Mouse (Mus musculus): ENCODE data around the gene Rnf113a1. TPM values are rescaled to one million over a fixed set of nuclear protein-coding genes. Genes with fewer than 3 reads are reported as not detected.
"Not testable (repeated sequence)": the region's sequence is repeated elsewhere in the genome, so short reads cannot be mapped to it uniquely, and the experiment has no call there.

The Rnf113a1 gene
- total RNA-seq (2014; fragmentation: Nextera tagmentation) (0.73 and 5.8 TPM in 2 replicates), total RNA-seq (2017) (2.9 and 3.8 TPM in 2 replicates)

DNA sequence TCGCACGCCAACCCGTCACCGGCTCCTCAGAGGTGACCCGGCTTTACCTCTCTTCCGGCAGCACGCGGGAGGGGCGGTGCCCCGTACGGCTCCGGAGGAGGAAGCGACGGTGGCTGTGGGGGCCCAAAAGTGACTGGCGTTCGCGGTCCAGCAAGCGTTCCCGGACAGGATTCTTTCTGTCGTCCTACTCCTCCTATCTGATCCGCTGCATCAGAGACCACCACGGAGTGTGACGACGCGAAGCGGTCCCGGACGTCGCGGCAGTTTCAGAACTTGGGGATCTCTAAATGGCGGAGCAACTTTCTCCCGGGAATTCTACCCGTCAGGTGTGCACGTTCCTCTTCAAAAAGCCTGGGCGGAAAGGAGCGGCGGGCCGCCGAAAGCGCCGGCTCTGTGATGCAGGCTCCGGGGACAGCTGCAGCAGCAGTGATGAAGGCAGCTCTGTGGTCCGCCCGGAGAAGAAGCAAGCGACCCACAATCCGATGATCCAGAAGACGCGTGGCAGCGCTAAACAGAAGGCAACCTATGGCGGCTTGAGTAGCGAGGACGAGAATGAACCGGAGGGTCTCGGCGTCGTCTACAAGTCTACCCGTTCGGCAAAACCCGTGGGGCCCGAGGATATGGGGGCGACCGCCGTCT, at the start of gene Rnf113a1, which contains the start of gene Ndufa1:
Gene Rnf113a1 (plus strand): TSS at position 141 of the 639 bp plus-strand sequence.
Gene Ndufa1 (minus strand): TSS at position 59 of the 639 bp plus-strand sequence.
- ATAC-seq (replicated peaks; ENCODE audit: poor library complexity, severe bottlenecking): peak; percentile 94

DNA sequence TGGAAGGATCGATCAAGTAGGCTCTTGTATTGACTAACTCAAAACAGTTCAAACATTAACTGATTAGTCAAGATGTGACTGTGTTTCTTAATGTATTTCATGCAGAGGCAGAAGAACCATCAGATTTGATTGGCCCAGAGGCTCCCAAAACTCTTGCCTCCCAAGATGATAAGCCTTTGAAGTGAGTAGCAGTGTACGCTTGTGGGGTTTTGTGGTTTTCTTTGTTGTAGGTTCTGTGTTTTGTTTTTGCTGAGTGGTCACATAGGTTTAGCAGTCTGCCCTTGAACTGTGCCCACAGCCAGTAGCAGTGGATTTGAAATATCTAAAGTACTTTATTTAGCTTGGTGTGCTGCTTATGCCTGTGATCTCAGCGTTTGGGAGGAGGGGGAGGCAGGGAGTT, 49.3 kb upstream of the Rnf113a1 start:
- no peak for ATAC-seq (replicated peaks; ENCODE audit: poor library complexity, severe bottlenecking)

DNA sequence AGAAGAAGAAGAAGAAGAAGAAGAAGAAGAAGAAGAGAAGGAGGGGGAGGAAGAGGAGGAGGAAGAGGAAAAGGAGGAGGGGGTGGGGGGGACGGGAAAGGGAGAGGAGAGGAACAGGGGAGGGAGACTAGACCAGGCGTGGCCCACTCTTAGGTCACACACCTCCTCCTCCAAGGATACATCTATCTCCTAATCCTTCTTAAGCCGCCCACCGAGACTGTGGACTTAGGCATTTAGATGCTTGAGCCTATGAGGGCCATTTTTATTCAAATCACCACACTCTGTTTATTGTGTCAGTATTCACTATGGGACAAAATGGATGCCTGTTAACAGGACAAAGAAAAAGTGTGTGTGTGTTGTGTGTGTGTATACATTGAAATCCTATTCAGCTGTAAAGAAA, 46.5 kb upstream of the Rnf113a1 start:
- not testable (repeated sequence) for ATAC-seq (replicated peaks; ENCODE audit: poor library complexity, severe bottlenecking)

DNA sequence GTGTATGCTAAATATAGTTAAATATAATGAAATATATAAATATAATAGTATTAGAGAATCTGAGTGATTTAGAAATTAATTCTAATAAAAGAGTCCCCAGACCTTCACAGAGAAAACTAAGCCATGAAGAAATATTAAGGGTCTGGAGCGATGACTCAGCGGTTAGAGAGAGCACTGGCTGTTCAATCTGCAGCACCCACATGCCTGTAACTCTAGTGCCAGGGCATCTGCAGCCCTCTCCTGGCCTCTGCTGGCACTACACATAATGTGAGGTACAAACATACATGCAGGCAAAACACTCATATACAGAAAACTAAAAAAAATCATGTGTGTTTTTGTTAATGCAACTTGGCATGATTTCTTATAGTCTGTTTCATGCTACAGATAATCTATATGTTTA, 46.1 kb upstream of the Rnf113a1 start:
- peak; percentile 98 for ATAC-seq (replicated peaks; ENCODE audit: poor library complexity, severe bottlenecking)

DNA sequence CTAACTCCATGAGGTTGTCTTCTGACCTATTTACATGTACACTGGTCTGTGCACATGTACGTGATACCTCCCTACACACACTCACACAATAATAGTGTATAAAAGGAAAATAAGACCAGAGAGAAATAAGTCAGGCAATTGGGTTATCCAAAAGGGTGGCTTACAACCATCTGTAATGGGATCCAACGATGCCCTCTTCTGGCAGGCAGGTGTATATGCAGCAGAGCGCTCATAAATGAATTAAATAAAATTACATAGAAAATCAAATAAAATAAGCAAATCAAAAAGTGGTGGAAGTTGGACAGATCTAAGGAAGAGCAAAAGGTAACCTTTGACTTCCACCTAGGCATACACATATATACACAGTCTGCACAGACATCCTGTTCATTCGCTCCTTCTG, 33.2 kb upstream of the Rnf113a1 start:
- ATAC-seq (replicated peaks; ENCODE audit: poor library complexity, severe bottlenecking): no peak; the same call in 1 of the 2 replicates

DNA sequence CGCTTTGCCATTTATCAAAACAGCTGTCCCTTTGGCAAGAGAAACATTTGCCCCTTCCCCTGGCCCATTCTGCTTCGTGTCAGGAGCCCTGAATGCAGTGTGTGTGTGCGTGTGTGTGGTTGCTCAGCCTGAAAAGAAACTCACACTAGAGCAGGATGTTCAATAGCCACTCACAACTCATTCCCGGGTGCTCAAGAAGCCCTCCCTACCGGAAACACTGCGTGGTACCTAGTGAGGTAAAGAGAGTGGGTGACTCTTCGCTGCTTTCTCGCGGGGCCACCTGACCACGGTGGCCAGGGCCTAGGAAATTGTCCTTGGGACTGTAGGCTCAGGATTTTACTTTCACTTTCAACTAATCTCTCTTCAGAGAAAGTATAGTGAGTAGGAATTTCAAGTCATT, 29.9 kb upstream of the Rnf113a1 start:
- no peak for ATAC-seq (replicated peaks; ENCODE audit: poor library complexity, severe bottlenecking)

DNA sequence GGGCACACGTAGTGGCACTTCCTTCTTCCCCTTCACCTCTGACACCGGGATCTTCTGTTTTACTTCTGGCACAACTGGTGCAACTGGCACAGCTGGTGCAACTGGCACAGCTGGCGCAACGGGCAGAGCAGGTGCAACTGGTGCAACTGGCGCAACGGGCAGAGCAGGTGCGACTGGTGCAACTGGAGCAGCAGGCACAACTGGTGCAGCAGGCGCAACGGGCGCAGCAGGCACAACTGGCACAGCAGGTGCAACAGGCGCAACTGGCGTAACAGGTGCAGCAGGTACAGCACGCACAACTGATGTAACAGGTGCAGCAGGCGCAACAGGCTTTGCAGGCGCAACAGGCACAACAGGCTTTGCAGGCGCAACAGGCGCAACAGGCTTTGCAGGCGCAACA, 27.9 kb upstream of the Rnf113a1 start:
- peak; percentile 25; the same call in 1 of the 2 replicates for ATAC-seq (replicated peaks; ENCODE audit: poor library complexity, severe bottlenecking)

DNA sequence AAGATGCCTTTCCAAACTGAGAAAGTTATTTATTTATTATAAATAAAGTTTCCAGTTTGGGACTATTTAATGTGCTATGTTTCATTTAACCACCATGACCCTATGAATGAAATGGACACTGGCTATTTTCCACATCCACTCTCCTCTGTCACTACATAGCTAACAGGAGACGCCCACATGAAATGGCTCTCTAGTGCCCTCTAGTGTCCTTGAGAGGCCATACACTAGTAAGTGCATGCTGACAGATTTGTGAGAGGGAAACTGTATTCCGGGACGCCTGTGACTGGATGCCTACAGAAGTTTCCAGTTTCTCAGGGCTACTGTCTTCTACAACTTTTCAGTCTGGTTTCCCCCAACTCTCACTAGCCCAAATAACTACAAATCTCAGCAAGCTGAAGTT, 24.0 kb upstream of the Rnf113a1 start:
- peak; percentile 96 for ATAC-seq (replicated peaks; ENCODE audit: poor library complexity, severe bottlenecking)

DNA sequence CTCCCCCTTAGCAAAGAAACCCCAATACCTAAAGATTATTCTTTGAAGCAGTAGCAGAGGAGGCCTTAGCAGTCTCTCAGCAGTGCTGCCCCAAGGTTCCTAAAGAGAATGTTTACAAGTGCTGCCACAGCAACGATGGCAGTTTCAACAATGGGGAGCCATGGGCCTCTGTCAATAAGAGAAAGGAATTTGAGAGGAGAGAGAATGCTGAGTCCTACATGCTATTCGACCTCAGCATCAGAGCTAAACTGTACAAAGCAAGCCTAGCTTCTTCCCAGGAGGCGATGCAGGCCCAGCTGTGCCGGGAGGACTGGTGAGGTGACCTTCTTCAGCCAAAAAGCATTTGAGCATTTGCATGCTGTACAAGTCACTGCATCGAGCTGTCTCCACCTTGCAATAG, 22.3 kb upstream of the Rnf113a1 start, which contains the start of gene Akap14:
Gene Akap14 (minus strand): TSS at position 101 of the 400 bp plus-strand sequence.
- no peak for ATAC-seq (replicated peaks; ENCODE audit: poor library complexity, severe bottlenecking)

DNA sequence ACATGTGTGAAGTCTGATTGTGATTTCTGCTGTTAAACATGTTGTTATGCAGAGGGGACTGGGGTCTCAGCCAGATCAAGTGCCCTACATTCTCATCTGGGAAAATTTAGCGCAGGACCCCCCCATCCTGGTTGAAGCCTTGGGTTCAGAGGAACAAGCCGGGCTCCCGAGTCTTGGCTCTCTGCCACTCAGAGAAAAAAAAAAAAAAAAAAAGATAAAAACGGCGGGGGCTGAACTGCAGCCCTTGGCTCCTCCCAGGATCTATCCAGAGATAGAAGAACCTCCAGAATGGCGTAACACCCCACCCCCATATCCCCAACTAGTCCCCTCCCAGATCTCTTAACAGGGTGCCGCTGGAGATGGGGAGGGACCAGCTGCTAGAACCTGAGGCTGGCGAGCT, 6.6 kb upstream of the Rnf113a1 start:
- not testable (repeated sequence) for ATAC-seq (replicated peaks; ENCODE audit: poor library complexity, severe bottlenecking)

DNA sequence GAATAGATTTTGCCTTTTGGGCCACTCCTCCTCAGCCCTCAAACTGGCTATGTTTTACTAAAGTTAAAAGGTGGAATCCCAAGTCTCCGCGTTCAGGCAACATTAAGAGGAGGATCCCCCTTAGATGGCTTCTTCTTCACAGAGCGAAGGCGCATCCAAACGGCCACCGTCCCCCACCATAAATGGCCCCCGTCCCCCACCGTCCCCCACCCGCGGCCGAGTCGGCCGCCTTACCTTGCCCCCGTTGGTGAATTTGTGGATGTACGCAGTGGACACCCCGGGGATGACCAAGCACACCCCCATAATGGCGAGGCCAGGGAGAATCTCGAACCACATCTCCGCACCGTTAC, 315 bp upstream of the Rnf113a1 start:
- no peak for ATAC-seq (replicated peaks; ENCODE audit: poor library complexity, severe bottlenecking)

DNA sequence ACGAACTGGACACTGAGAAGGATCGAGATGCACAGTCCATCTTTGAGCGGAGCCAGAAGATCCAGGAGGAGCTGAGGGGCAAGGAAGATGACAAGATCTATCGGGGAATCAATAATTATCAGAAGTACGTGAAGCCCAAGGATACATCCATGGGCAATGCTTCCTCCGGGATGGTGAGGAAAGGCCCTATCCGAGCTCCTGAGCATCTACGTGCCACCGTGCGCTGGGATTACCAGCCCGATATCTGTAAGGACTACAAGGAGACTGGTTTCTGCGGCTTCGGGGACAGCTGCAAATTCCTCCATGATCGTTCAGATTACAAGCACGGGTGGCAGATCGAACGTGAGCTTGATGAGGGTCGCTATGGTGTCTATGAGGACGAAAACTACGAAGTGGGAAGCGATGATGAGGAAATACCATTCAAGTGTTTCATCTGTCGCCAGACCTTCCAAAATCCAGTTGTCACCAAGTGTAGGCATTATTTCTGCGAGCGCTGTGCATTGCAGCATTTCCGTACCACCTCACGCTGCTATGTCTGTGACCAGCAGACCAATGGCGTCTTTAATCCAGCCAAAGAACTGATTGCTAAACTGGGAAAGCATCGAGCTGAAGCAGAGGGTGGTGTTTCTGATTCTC, 817 bp downstream of the Rnf113a1 start:
- ATAC-seq (replicated peaks; ENCODE audit: poor library complexity, severe bottlenecking): peak; percentile 82

DNA sequence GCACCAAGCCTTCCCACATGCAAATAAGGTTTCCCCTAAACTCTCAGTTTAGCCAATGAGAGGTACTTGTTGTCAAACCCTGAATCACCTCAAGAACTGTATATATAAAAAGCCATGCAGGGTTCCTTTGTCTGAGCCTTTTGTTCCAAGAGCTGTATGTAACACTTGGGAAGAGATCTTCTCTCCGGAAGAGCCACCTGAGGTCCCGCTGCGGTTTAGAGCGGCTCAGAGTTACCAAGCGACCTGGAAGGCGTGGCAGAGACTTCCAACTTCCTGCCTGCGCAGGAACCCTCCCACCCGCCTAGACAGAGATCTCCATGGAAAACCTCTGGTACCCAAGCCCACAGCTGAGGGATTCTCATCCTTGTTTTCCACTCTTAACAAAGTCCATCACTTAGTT, 7.6 kb downstream of the Rnf113a1 start:
- ATAC-seq (replicated peaks; ENCODE audit: poor library complexity, severe bottlenecking): no peak

DNA sequence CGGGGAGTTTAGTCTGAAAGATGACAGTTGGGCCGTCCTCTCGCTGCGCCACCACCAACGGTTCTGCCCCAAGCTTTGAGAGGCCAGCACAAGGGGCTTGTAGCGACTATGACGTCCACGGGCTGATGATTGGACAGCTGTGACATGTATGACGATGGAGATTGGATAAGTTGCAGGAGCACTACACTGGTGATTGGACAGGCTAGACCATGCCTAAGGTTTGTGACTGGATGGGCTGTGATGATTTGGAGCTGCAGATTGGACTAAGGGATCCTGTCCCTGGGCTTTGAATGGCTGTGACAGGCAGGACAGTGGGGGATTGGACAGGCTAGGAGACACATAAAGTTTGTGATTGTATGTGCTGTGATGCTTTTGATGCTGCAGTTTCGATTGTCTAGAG, 19.9 kb downstream of the Rnf113a1 start, which contains the start of gene Gm9:
Gene Gm9 (minus strand): TSS at position 101 of the 400 bp plus-strand sequence.
- ATAC-seq (replicated peaks; ENCODE audit: poor library complexity, severe bottlenecking): no peak

DNA sequence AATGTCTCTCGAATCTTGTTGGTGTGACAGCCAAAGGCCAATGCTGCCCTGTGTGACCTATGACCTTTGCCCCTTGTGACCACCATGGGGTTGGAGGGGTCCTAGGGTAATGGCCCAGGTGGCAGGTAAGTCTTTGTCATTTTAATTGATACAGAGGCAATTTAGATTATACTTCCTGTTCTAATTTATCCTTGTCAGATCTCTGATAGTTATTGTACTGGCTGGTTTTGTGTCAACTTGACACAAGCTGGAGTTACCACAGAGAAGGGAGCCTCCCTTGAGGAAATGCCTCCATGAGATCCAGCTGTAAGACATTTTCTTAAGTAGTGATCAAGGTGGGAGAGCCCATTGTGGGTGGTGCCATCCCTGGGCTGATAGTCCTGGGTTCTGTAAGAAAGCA, 31.1 kb downstream of the Rnf113a1 start, which contains the start of gene Rhox1:
Gene Rhox1 (minus strand): TSS at position 101 of the 400 bp plus-strand sequence.
- not testable (repeated sequence) for ATAC-seq (replicated peaks; ENCODE audit: poor library complexity, severe bottlenecking)

Other genes starting within 250 kb of the Rnf113a1 start
- gene Sept6, start 199.5 kb upstream of the Rnf113a1 start, total RNA-seq (2014; fragmentation: Nextera tagmentation): 34.2 and 37.0 TPM in 2 replicates
- 39.6 and 44.2 TPM in 2 replicates for gene Sept6, start 199.5 kb upstream of the Rnf113a1 start, total RNA-seq (2017)
- 0.38 TPM in 1 of 2 replicates, not detected in the other for gene Sowahd, start 142.4 kb upstream of the Rnf113a1 start, total RNA-seq (2014; fragmentation: Nextera tagmentation)
- 0.15 and 1.2 TPM in 2 replicates for gene Sowahd, start 142.4 kb upstream of the Rnf113a1 start, total RNA-seq (2017)
- gene Rpl39, start 105.8 kb upstream of the Rnf113a1 start, total RNA-seq (2014; fragmentation: Nextera tagmentation): 2,391 and 2,751 TPM in 2 replicates
- 3,105 and 3,852 TPM in 2 replicates for gene Rpl39, start 105.8 kb upstream of the Rnf113a1 start, total RNA-seq (2017)
- gene Upf3b, start 80.9 kb upstream of the Rnf113a1 start, total RNA-seq (2014; fragmentation: Nextera tagmentation): 48.5 and 59.1 TPM in 2 replicates
- gene Upf3b, start 80.9 kb upstream of the Rnf113a1 start, total RNA-seq (2017): 57.7 and 58.8 TPM in 2 replicates
- gene Nkap, start 64.5 kb upstream of the Rnf113a1 start, total RNA-seq (2014; fragmentation: Nextera tagmentation): 11.0 and 15.8 TPM in 2 replicates
- gene Nkap, start 64.5 kb upstream of the Rnf113a1 start, total RNA-seq (2017): 16.3 and 65.0 TPM in 2 replicates
- not detected in 2 replicates for gene Akap14, start 22.4 kb upstream of the Rnf113a1 start, total RNA-seq (2014; fragmentation: Nextera tagmentation)
- gene Akap14, start 22.4 kb upstream of the Rnf113a1 start, total RNA-seq (2017): not detected in 2 replicates
- gene Ndufa1, start 82 bp upstream of the Rnf113a1 start, total RNA-seq (2014; fragmentation: Nextera tagmentation): 227 and 528 TPM in 2 replicates
- 90.1 and 112 TPM in 2 replicates for gene Ndufa1, start 82 bp upstream of the Rnf113a1 start, total RNA-seq (2017)
- gene Gm9, start 19.8 kb downstream of the Rnf113a1 start, total RNA-seq (2014; fragmentation: Nextera tagmentation): not detected in 2 replicates
- not detected in 2 replicates for gene Gm9, start 19.8 kb downstream of the Rnf113a1 start, total RNA-seq (2017)
- gene Rhox1, start 31.0 kb downstream of the Rnf113a1 start, total RNA-seq (2014; fragmentation: Nextera tagmentation): not detected in 2 replicates
- gene Rhox1, start 31.0 kb downstream of the Rnf113a1 start, total RNA-seq (2017): not detected in 2 replicates
- gene Rhox2a, start 53.7 kb downstream of the Rnf113a1 start, total RNA-seq (2014; fragmentation: Nextera tagmentation): not detected in 2 replicates
- gene Rhox2a, start 53.7 kb downstream of the Rnf113a1 start, total RNA-seq (2017): not detected in 2 replicates
- gene Rhox3a, start 58.7 kb downstream of the Rnf113a1 start, total RNA-seq (2014; fragmentation: Nextera tagmentation): not detected in 2 replicates
- not detected in 2 replicates for gene Rhox3a, start 58.7 kb downstream of the Rnf113a1 start, total RNA-seq (2017)
- not detected in 2 replicates for gene Rhox4a, start 74.1 kb downstream of the Rnf113a1 start, total RNA-seq (2014; fragmentation: Nextera tagmentation)
- gene Rhox4a, start 74.1 kb downstream of the Rnf113a1 start, total RNA-seq (2017): not detected in 2 replicates
- not detected in 2 replicates for gene Rhox3a2, start 188.8 kb downstream of the Rnf113a1 start, total RNA-seq (2014; fragmentation: Nextera tagmentation)
- gene Rhox3a2, start 188.8 kb downstream of the Rnf113a1 start, total RNA-seq (2017): not detected in 2 replicates
- gene Rhox4a2, start 199.6 kb downstream of the Rnf113a1 start, total RNA-seq (2014; fragmentation: Nextera tagmentation): not detected in 2 replicates
- not detected in 2 replicates for gene Rhox4a2, start 199.6 kb downstream of the Rnf113a1 start, total RNA-seq (2017)
- not detected in 2 replicates for gene Rhox2b, start 220.8 kb downstream of the Rnf113a1 start, total RNA-seq (2014; fragmentation: Nextera tagmentation)
- not detected in 2 replicates for gene Rhox2b, start 220.8 kb downstream of the Rnf113a1 start, total RNA-seq (2017)
- gene Rhox4b, start 241.2 kb downstream of the Rnf113a1 start, total RNA-seq (2014; fragmentation: Nextera tagmentation): not detected in 2 replicates
- not detected in 2 replicates for gene Rhox4b, start 241.2 kb downstream of the Rnf113a1 start, total RNA-seq (2017)

All from granulocyte monocyte progenitor cell, adult 5-6 weeks (primary cell).